Mouse (Mus musculus) testis, adult 2 months (tissue): ENCODE data around the gene Gspt2.

ENCODE experiments used
- CTCF ChIP-seq: fragments of 200-500 bp; IDR thresholded peaks from 2 replicates; pipeline ENCODE4 v1.5.1; 2012; ENCODE audit warnings: low read depth, mild to moderate bottlenecking, inconsistent platforms, low read length, moderate library complexity; ENCODE audit not compliant: control insufficient read depth, insufficient read depth, insufficient replicate concordance
- POLR2A ChIP-seq: fragments of 200-500 bp; IDR thresholded peaks from 2 replicates; pipeline ENCODE4 v1.6.1; 2012; ENCODE audit warnings: low read depth, mild to moderate bottlenecking, inconsistent platforms, low read length, moderate library complexity; ENCODE audit not compliant: control insufficient read depth

- TF ChIP-seq CTCF (no peak; the same call in 1 of the 2 replicates), POLR2A (no peak)
These were observed 39.1 kb downstream of the Gspt2 start for GRCm38 (mm10) chrX:94674977-94675376.
